Mouse (Mus musculus): Measurements from ENCODE around the gene Ebpl. TPM values are rescaled to one million over a fixed set of nuclear protein-coding genes. Genes with fewer than 3 reads are reported as not detected.
A peak's percentile ranks its signal among the peaks of the same experiment; 100 is the strongest.

The Ebpl gene
- polyA plus RNA-seq (2014; fragmentation: Nextera tagmentation; extraction: Ambion mirVana), result 9.7 and 10.8 TPM in 2 replicates

- H3K4me3 ChIP-seq (ENCODE audit: low read depth, low read length), result peak within 1 kb of the TSS; percentile 54
- WGBS, result under 1% methylated on average over 40 of the region's 40 CpGs
- peak within 1 kb of the TSS; percentile 65 for H3K9ac ChIP-seq (replicated peaks; ENCODE audit: low read length)
- DNase-seq (ENCODE audit: low spot score) (peak; percentile 92), ATAC-seq (replicated peaks; ENCODE audit: insufficient number of reproducible peaks, low FRiP score, low TSS enrichment, low read depth) (peak; percentile 96)
- peak within 1 kb of the TSS; percentile 66; the same call in 1 of the 2 replicates for H3K27ac ChIP-seq (replicated peaks; ENCODE audit: low read depth, low read length)
- no peaks in the 10 kb centered on the region for H3K4me1 ChIP-seq (ENCODE audit: control insufficient read depth, insufficient read depth, low read length)
- H3K9me3 ChIP-seq (replicated peaks; ENCODE audit: control insufficient read depth, low read length), result no peaks in the 10 kb centered on the region
- peak within 1 kb of the TSS; percentile 41 for H3K4me2 ChIP-seq (ENCODE audit: low read depth, low read length)
- H3K27me3 ChIP-seq (ENCODE audit: control insufficient read depth, insufficient read depth, low read length), result no peaks in the 10 kb centered on the region
- H3K36me3 ChIP-seq (replicated peaks; ENCODE audit: control insufficient read depth, insufficient read depth, low read depth, low read length), result no peaks in the 10 kb centered on the region
Measured at GRCm38 (mm10) chr14:61360131-61360980, at the start of gene Ebpl. Gene Ebpl (minus strand): TSS chr14:61360439.

DNA sequence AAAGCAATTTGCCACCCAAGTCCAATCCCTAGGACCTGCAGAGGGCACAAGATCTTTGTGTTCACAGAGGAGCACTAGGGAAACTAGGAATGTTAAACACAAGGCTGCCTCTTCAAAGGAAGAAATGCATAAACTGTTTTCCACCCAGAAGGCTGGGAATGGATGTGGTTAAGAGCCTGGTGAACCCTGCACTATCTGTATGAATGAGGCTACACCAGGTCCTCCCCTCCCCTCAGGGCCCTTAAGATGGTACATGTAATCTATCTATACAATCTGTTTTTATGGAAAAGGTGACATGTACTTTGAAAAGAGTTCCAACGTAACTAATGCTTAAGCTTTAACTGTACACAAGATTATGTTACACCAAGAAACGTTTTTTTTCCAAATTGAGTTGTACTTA, 49.8 kb upstream of the Ebpl start:
- Histone ChIP-seq H3K36me3 (replicated peaks; ENCODE audit: control insufficient read depth, insufficient read depth, low read depth, low read length) (no peaks in the 10 kb centered on the region), H3K27ac (replicated peaks; ENCODE audit: low read depth, low read length) (no peak overlapping the region), H3K4me2 (ENCODE audit: low read depth, low read length) (no peak overlapping the region), H3K27me3 (ENCODE audit: control insufficient read depth, insufficient read depth, low read length) (no peaks in the 10 kb centered on the region), H3K9me3 (replicated peaks; ENCODE audit: control insufficient read depth, low read length) (no peaks in the 10 kb centered on the region), H3K4me3 (ENCODE audit: low read depth, low read length) (no peak overlapping the region), H3K4me1 (ENCODE audit: control insufficient read depth, insufficient read depth, low read length) (no peaks in the 10 kb centered on the region), H3K9ac (replicated peaks; ENCODE audit: low read length) (no peak overlapping the region)
- ATAC-seq (replicated peaks; ENCODE audit: insufficient number of reproducible peaks, low FRiP score, low TSS enrichment, low read depth), result no peak
- DNase-seq (ENCODE audit: low spot score), result no peak
- 66% methylated on average over 2 of the region's 2 CpGs for WGBS

- Histone ChIP-seq H3K27ac (replicated peaks; ENCODE audit: low read depth, low read length) (no peak overlapping the region), H3K9me3 (replicated peaks; ENCODE audit: control insufficient read depth, low read length) (no peaks in the 10 kb centered on the region), H3K9ac (replicated peaks; ENCODE audit: low read length) (no peak overlapping the region), H3K4me1 (ENCODE audit: control insufficient read depth, insufficient read depth, low read length) (no peaks in the 10 kb centered on the region), H3K4me3 (ENCODE audit: low read depth, low read length) (no peak overlapping the region), H3K27me3 (ENCODE audit: control insufficient read depth, insufficient read depth, low read length) (no peaks in the 10 kb centered on the region), H3K36me3 (replicated peaks; ENCODE audit: control insufficient read depth, insufficient read depth, low read depth, low read length) (no peaks in the 10 kb centered on the region), H3K4me2 (ENCODE audit: low read depth, low read length) (no peak overlapping the region)
- ATAC-seq (replicated peaks; ENCODE audit: insufficient number of reproducible peaks, low FRiP score, low TSS enrichment, low read depth) (no peak), DNase-seq (ENCODE audit: low spot score) (no peak)
- WGBS, result 89% methylated on average over 3 of the region's 3 CpGs
Measured at GRCm38 (mm10) chr14:61407055-61407454, 46.8 kb upstream of the Ebpl start.

DNA sequence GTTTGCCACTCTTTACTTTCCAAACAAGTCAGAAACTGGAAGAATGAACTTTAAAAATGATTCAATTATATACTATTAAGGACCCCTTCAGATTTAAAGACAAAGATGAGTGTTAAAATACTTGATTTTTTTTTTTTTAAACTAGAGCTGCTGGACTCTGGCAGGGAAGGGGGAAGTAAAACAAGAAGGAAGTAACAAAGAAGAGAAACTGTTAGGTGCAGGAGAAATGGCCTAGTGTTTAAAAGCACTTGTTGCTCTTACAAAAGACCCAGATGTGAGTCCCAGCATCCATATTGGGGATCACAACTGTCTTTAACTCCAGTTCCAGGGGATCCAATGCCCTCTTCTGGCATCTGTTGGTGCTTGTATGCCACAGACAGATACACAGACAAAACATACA, 45.5 kb upstream of the Ebpl start:
- Histone ChIP-seq H3K4me3 (ENCODE audit: low read depth, low read length) (no peak overlapping the region), H3K9ac (replicated peaks; ENCODE audit: low read length) (no peak overlapping the region), H3K4me2 (ENCODE audit: low read depth, low read length) (no peak overlapping the region), H3K36me3 (replicated peaks; ENCODE audit: control insufficient read depth, insufficient read depth, low read depth, low read length) (no peaks in the 10 kb centered on the region), H3K27me3 (ENCODE audit: control insufficient read depth, insufficient read depth, low read length) (no peaks in the 10 kb centered on the region), H3K4me1 (ENCODE audit: control insufficient read depth, insufficient read depth, low read length) (no peaks in the 10 kb centered on the region), H3K9me3 (replicated peaks; ENCODE audit: control insufficient read depth, low read length) (no peaks in the 10 kb centered on the region), H3K27ac (replicated peaks; ENCODE audit: low read depth, low read length) (no peak overlapping the region)
- no peak for ATAC-seq (replicated peaks; ENCODE audit: insufficient number of reproducible peaks, low FRiP score, low TSS enrichment, low read depth)
- DNase-seq (ENCODE audit: low spot score), result no peak

GRCm38 (mm10) chr14:61404941-61405340, 44.7 kb upstream of the Ebpl start:
- H3K4me2 ChIP-seq (ENCODE audit: low read depth, low read length), result no peak overlapping the region
- no peaks in the 10 kb centered on the region for H3K9me3 ChIP-seq (replicated peaks; ENCODE audit: control insufficient read depth, low read length)
- H3K27me3 ChIP-seq (ENCODE audit: control insufficient read depth, insufficient read depth, low read length), result no peaks in the 10 kb centered on the region
- no peak for ATAC-seq (replicated peaks; ENCODE audit: insufficient number of reproducible peaks, low FRiP score, low TSS enrichment, low read depth)
- H3K4me3 ChIP-seq (ENCODE audit: low read depth, low read length), result no peak overlapping the region
- H3K4me1 ChIP-seq (ENCODE audit: control insufficient read depth, insufficient read depth, low read length), result no peaks in the 10 kb centered on the region
- H3K36me3 ChIP-seq (replicated peaks; ENCODE audit: control insufficient read depth, insufficient read depth, low read depth, low read length), result no peaks in the 10 kb centered on the region; the same call in 1 of the 2 replicates
- H3K27ac ChIP-seq (replicated peaks; ENCODE audit: low read depth, low read length), result no peak overlapping the region
- H3K9ac ChIP-seq (replicated peaks; ENCODE audit: low read length), result no peak overlapping the region
- 54% methylated on average over 3 of the region's 3 CpGs for WGBS
- DNase-seq (ENCODE audit: low spot score), result peak; percentile 58

DNA sequence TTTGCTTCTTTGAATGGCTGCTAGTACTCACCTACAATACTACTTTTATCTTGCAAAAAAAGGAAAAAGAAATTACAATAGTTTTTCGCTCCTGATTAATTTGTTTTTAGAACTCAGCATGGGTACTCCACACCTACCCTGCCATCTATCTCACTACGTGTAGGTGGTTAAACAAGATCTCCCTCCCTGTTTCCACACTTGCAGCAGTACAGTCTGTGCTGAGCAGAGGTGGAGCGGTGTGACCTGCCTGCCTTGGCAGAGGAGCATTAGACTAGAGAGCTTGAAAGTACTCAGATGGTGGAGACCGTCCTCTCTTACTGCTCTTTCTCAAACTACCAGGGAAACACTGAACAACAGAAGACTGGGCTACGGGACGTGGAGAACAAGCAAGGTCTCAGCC, 34.5 kb upstream of the Ebpl start:
- Histone ChIP-seq H3K9ac (replicated peaks; ENCODE audit: low read length) (no peak overlapping the region), H3K27me3 (ENCODE audit: control insufficient read depth, insufficient read depth, low read length) (no peaks in the 10 kb centered on the region), H3K27ac (replicated peaks; ENCODE audit: low read depth, low read length) (no peak overlapping the region), H3K9me3 (replicated peaks; ENCODE audit: control insufficient read depth, low read length) (no peaks in the 10 kb centered on the region), H3K4me3 (ENCODE audit: low read depth, low read length) (no peak overlapping the region), H3K36me3 (replicated peaks; ENCODE audit: control insufficient read depth, insufficient read depth, low read depth, low read length) (no peaks in the 10 kb centered on the region; the same call in 1 of the 2 replicates), H3K4me1 (ENCODE audit: control insufficient read depth, insufficient read depth, low read length) (no peaks in the 10 kb centered on the region), H3K4me2 (ENCODE audit: low read depth, low read length) (no peak overlapping the region)
- ATAC-seq (replicated peaks; ENCODE audit: insufficient number of reproducible peaks, low FRiP score, low TSS enrichment, low read depth) (no peak), DNase-seq (ENCODE audit: low spot score) (no peak)
- WGBS, result 87% methylated on average over 6 of the region's 6 CpGs

GRCm38 (mm10) chr14:61390586-61390985, 30.3 kb upstream of the Ebpl start:
- ATAC-seq (replicated peaks; ENCODE audit: insufficient number of reproducible peaks, low FRiP score, low TSS enrichment, low read depth) (no peak), DNase-seq (ENCODE audit: low spot score) (no peak)
- no peaks in the 10 kb centered on the region for H3K9me3 ChIP-seq (replicated peaks; ENCODE audit: control insufficient read depth, low read length)
- H3K4me1 ChIP-seq (ENCODE audit: control insufficient read depth, insufficient read depth, low read length), result no peaks in the 10 kb centered on the region
- H3K36me3 ChIP-seq (replicated peaks; ENCODE audit: control insufficient read depth, insufficient read depth, low read depth, low read length), result no peaks in the 10 kb centered on the region
- no peaks in the 10 kb centered on the region for H3K27me3 ChIP-seq (ENCODE audit: control insufficient read depth, insufficient read depth, low read length)
- H3K4me2 ChIP-seq (ENCODE audit: low read depth, low read length), result no peak overlapping the region
- WGBS, result 81% methylated on average over 3 of the region's 3 CpGs
- no peak overlapping the region for H3K27ac ChIP-seq (replicated peaks; ENCODE audit: low read depth, low read length)
- H3K9ac ChIP-seq (replicated peaks; ENCODE audit: low read length), result no peak overlapping the region
- H3K4me3 ChIP-seq (ENCODE audit: low read depth, low read length), result no peak overlapping the region

GRCm38 (mm10) chr14:61367290-61367689, 7.1 kb upstream of the Ebpl start:
- WGBS, result 87% methylated on average over 2 of the region's 2 CpGs
- Histone ChIP-seq H3K9me3 (replicated peaks; ENCODE audit: control insufficient read depth, low read length) (no peaks in the 10 kb centered on the region), H3K36me3 (replicated peaks; ENCODE audit: control insufficient read depth, insufficient read depth, low read depth, low read length) (no peaks in the 10 kb centered on the region), H3K4me3 (ENCODE audit: low read depth, low read length) (no peak overlapping the region), H3K4me2 (ENCODE audit: low read depth, low read length) (no peak overlapping the region), H3K27me3 (ENCODE audit: control insufficient read depth, insufficient read depth, low read length) (no peaks in the 10 kb centered on the region), H3K4me1 (ENCODE audit: control insufficient read depth, insufficient read depth, low read length) (no peaks in the 10 kb centered on the region), H3K27ac (replicated peaks; ENCODE audit: low read depth, low read length) (no peak overlapping the region), H3K9ac (replicated peaks; ENCODE audit: low read length) (no peak overlapping the region)
- ATAC-seq (replicated peaks; ENCODE audit: insufficient number of reproducible peaks, low FRiP score, low TSS enrichment, low read depth) (no peak), DNase-seq (ENCODE audit: low spot score) (no peak)

Measured in embryonic facial prominence, embryonic 11.5 days (tissue).